Mouse (Mus musculus): Measurements from ENCODE around the gene Usp8. TPM values are rescaled to one million over a fixed set of nuclear protein-coding genes. Genes with fewer than 3 reads are reported as not detected.

Gene Usp8
- polyA plus RNA-seq, 1 experiment from 2014 or later = 41.7 TPM

DNA sequence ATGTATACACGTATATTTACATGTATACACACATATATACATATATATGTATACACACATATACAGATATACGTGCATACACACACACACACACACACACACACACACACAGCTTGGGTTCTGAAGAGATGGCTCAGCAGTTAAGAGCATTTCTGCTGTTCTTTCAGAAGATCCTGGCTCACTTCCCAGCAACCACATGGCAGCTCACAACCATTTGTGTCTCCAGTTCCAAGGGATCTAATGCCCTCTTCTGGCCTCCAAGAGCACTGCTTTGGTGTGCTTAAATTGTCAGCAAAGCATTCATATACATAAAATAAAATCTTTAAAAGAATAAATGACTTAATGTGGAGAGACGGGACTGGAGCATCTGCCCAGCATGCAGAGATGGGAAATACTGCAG, 75.3 kb downstream of the Usp8 start:
- Histone ChIP-seq H3K4me1 (ENCODE audit: control insufficient read depth, insufficient read depth, low read length) (no peaks in the 10 kb centered on the region; the same call in 1 of the 2 replicates), H3K9ac (ENCODE audit: low read depth, low read length) (no peak overlapping the region), H3K4me2 (replicated peaks; ENCODE audit: low read depth, low read length) (no peak overlapping the region), H3K9me3 (ENCODE audit: control insufficient read depth, low read length) (no peaks in the 10 kb centered on the region), H3K36me3 (ENCODE audit: control insufficient read depth, insufficient read depth, low read length) (no peaks in the 10 kb centered on the region), H3K27me3 (ENCODE audit: control insufficient read depth, insufficient read depth, low read length) (no peaks in the 10 kb centered on the region), H3K27ac (ENCODE audit: low read depth, low read length) (no peak overlapping the region), H3K4me3 (ENCODE audit: low read length) (no peak overlapping the region)
- ATAC-seq (ENCODE audit: low FRiP score, low TSS enrichment) = no peak
- WGBS = 78% methylated on average over 3 of the region's 3 CpGs

DNA sequence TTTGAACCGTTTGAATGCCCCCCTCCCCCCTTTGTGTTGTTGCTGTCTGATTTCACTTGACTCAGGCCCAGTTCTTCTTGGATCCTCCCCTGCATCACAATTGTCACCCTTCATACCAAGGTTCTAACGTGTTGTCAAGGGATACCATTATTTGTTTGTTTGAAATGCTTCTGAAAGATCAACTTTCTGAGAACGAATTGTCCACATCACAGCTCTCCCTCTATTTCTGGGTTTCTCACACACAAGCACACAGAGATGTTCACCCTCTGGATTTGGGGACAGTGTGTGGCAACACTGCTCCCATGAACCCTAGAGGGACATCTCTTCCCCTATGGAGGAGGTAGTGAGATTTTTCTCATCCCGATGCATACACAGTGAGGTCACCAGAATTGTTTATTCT, 76.2 kb downstream of the Usp8 start, which contains the start of gene Usp50:
Gene Usp50, minus strand, starts transcription at position 101 of the 400 bp plus-strand sequence.
- H3K9me3 ChIP-seq (ENCODE audit: control insufficient read depth, low read length) = no peaks in the 10 kb centered on the region
- H3K36me3 ChIP-seq (ENCODE audit: control insufficient read depth, insufficient read depth, low read length) = no peaks in the 10 kb centered on the region
- no peaks in the 10 kb centered on the region for H3K27me3 ChIP-seq (ENCODE audit: control insufficient read depth, insufficient read depth, low read length)
- 72% methylated on average over 4 of the region's 4 CpGs for WGBS
- H3K4me2 ChIP-seq (replicated peaks; ENCODE audit: low read depth, low read length) = no peak within 1 kb of the TSS
- no peak within 1 kb of the TSS for H3K27ac ChIP-seq (ENCODE audit: low read depth, low read length)
- H3K9ac ChIP-seq (ENCODE audit: low read depth, low read length) = no peak within 1 kb of the TSS
- ATAC-seq (ENCODE audit: low FRiP score, low TSS enrichment) = no peak
- peaks cover 4% of the 10 kb centered on the region; the same call in 1 of the 2 replicates for H3K4me1 ChIP-seq (ENCODE audit: control insufficient read depth, insufficient read depth, low read length)
- H3K4me3 ChIP-seq (ENCODE audit: low read length) = no peak within 1 kb of the TSS

DNA sequence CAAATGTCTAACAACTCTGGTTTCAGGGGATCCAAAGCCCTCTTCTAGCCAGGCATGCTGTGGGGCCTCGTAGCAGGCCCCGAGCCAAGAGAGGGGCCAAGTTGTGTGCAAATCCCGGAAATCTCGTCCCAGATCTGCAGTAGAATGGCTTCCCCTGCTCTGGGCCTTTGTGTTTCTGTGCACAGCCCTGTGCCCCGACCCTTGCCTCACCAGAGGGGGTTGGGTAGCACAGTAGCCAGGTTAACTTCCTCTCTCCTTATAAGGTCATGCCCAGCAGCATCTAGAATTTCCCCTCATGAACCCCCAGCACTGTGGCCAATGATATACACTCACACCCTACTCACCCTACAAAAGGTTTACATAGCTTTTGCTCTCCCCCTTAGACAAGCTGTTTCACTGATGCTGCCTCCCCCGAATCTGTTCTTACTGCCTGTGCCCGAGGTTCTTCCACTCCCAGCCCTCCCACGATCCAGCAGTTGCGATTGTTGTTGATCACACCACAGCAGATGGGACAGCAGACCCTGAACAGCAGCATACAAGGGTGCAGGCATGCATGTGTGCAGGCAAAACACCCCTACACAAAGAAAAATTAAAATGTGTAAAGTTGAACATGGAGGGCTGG, 80.7 kb downstream of the Usp8 start:
- peak; percentile 74 for ATAC-seq (ENCODE audit: low FRiP score, low TSS enrichment)
- WGBS = 26% methylated on average over 9 of the region's 9 CpGs
- peaks cover 4% of the 10 kb centered on the region; the same call in 1 of the 2 replicates for H3K4me1 ChIP-seq (ENCODE audit: control insufficient read depth, insufficient read depth, low read length)
- H3K27ac ChIP-seq (ENCODE audit: low read depth, low read length) = peak overlapping the region; percentile 59; the same call in 1 of the 2 replicates
- H3K4me3 ChIP-seq (ENCODE audit: low read length) = no peak overlapping the region
- H3K9me3 ChIP-seq (ENCODE audit: control insufficient read depth, low read length) = no peaks in the 10 kb centered on the region
- peaks cover 19% of the 10 kb centered on the region for H3K36me3 ChIP-seq (ENCODE audit: control insufficient read depth, insufficient read depth, low read length)
- no peak overlapping the region for H3K4me2 ChIP-seq (replicated peaks; ENCODE audit: low read depth, low read length)
- H3K9ac ChIP-seq (ENCODE audit: low read depth, low read length) = no peak overlapping the region
- no peaks in the 10 kb centered on the region for H3K27me3 ChIP-seq (ENCODE audit: control insufficient read depth, insufficient read depth, low read length)

DNA sequence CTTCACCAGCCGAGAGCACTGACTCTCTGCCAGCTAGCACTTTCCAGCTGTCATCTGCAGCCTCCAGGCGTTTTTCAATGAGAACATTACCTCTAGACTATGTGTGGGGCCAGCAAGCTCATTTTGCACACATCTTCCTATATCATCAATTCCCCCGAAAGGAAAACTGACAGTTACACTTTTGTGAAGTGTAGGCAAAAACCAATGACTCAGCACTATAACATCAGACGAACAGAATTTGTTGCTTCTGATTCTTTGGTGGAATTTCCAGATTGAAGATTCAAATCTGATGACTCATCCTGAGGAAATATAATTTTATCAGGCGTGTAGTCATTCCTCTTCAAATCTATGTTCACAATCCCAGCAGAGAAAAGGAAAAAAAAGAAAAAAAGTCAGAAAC, 85.5 kb downstream of the Usp8 start:
- ATAC-seq (ENCODE audit: low FRiP score, low TSS enrichment) = no peak
- no peak overlapping the region for H3K9ac ChIP-seq (ENCODE audit: low read depth, low read length)
- H3K4me2 ChIP-seq (replicated peaks; ENCODE audit: low read depth, low read length) = no peak overlapping the region
- no peak overlapping the region for H3K27ac ChIP-seq (ENCODE audit: low read depth, low read length)
- no peaks in the 10 kb centered on the region for H3K9me3 ChIP-seq (ENCODE audit: control insufficient read depth, low read length)
- no peaks in the 10 kb centered on the region for H3K27me3 ChIP-seq (ENCODE audit: control insufficient read depth, insufficient read depth, low read length)
- H3K36me3 ChIP-seq (ENCODE audit: control insufficient read depth, insufficient read depth, low read length) = peaks cover 62% of the 10 kb centered on the region
- 80% methylated on average over 5 of the region's 5 CpGs for WGBS
- peaks cover 4% of the 10 kb centered on the region; the same call in 1 of the 2 replicates for H3K4me1 ChIP-seq (ENCODE audit: control insufficient read depth, insufficient read depth, low read length)
- no peak overlapping the region for H3K4me3 ChIP-seq (ENCODE audit: low read length)

DNA sequence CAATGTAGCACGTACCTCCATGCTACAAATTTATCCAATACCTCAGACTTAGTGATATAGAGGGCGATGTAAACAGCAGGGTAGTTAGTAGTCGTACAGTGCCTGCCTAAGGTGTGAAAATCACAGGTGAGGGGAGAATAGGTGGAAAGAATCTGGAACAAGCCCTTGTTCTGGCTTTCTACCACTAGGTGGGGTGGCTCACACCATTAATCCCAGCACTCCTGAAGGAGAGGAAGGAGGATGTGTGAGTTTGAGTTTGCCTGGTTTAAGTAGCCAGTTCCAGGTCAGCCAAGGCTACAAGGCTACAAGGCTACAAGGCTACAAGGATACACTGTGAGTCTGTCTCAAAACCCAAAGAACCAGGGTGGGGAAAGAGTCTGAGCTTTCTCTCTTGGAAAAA, 88.6 kb downstream of the Usp8 start:
- no peak overlapping the region for H3K4me3 ChIP-seq (ENCODE audit: low read length)
- no peak for ATAC-seq (ENCODE audit: low FRiP score, low TSS enrichment)
- H3K9ac ChIP-seq (ENCODE audit: low read depth, low read length) = no peak overlapping the region
- no peaks in the 10 kb centered on the region for H3K27me3 ChIP-seq (ENCODE audit: control insufficient read depth, insufficient read depth, low read length)
- WGBS = 83% methylated on average over 3 of the region's 3 CpGs
- H3K4me2 ChIP-seq (replicated peaks; ENCODE audit: low read depth, low read length) = no peak overlapping the region
- no peaks in the 10 kb centered on the region for H3K9me3 ChIP-seq (ENCODE audit: control insufficient read depth, low read length)
- H3K27ac ChIP-seq (ENCODE audit: low read depth, low read length) = no peak overlapping the region
- H3K36me3 ChIP-seq (ENCODE audit: control insufficient read depth, insufficient read depth, low read length) = peaks cover 84% of the 10 kb centered on the region
- no peaks in the 10 kb centered on the region for H3K4me1 ChIP-seq (ENCODE audit: control insufficient read depth, insufficient read depth, low read length)

DNA sequence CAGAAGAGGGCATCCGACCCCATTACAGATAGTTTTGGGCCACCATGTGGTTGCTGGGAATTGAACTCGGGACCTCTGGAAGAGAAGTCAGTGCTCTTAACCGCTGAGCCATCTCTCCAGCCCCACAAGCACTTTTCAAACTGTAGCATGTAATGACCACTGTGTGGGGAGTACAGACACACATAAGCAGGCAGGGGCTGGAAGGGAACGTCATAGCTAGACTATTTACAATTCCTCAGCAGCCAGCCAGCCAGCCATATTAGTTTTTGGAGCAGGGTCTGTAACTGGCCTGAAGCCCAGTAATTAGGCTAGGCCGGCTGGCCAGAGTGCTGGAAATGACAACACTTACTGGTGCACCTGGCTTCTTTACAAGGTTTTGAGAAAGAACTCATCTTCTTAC, 91.3 kb downstream of the Usp8 start:
- no peak for ATAC-seq (ENCODE audit: low FRiP score, low TSS enrichment)
- Histone ChIP-seq H3K9ac (ENCODE audit: low read depth, low read length) (no peak overlapping the region), H3K9me3 (ENCODE audit: control insufficient read depth, low read length) (no peaks in the 10 kb centered on the region), H3K36me3 (ENCODE audit: control insufficient read depth, insufficient read depth, low read length) (peaks cover 73% of the 10 kb centered on the region), H3K4me3 (ENCODE audit: low read length) (no peak overlapping the region), H3K27me3 (ENCODE audit: control insufficient read depth, insufficient read depth, low read length) (no peaks in the 10 kb centered on the region), H3K27ac (ENCODE audit: low read depth, low read length) (no peak overlapping the region), H3K4me2 (replicated peaks; ENCODE audit: low read depth, low read length) (no peak overlapping the region), H3K4me1 (ENCODE audit: control insufficient read depth, insufficient read depth, low read length) (no peaks in the 10 kb centered on the region)
- 84% methylated on average over 5 of the region's 5 CpGs for WGBS

DNA sequence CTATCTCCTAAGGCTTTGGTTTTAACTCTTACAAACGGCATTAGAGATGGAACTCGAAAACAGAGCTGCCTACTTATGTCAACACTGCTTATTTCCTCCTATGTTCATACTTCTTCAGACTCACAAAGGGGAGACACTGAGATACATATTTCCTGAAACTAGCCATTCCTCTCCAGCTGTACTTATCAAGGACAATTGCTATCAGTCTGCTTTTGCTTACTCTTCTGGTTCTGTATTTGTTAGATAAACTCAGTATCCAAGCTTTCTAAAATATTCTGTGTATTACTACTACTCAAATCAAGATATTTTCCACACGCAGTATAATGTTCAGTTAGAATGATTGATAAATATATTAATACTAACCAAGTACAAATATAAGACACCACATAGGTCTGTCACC, 94.9 kb downstream of the Usp8 start:
- no peaks in the 10 kb centered on the region for H3K4me1 ChIP-seq (ENCODE audit: control insufficient read depth, insufficient read depth, low read length)
- H3K27me3 ChIP-seq (ENCODE audit: control insufficient read depth, insufficient read depth, low read length) = no peaks in the 10 kb centered on the region
- no peak overlapping the region for H3K4me2 ChIP-seq (replicated peaks; ENCODE audit: low read depth, low read length)
- no peak for ATAC-seq (ENCODE audit: low FRiP score, low TSS enrichment)
- peaks cover 58% of the 10 kb centered on the region for H3K36me3 ChIP-seq (ENCODE audit: control insufficient read depth, insufficient read depth, low read length)
- H3K9ac ChIP-seq (ENCODE audit: low read depth, low read length) = no peak overlapping the region
- H3K27ac ChIP-seq (ENCODE audit: low read depth, low read length) = no peak overlapping the region
- 96% methylated on average over 3 of the region's 3 CpGs for WGBS
- H3K4me3 ChIP-seq (ENCODE audit: low read length) = no peak overlapping the region
- H3K9me3 ChIP-seq (ENCODE audit: control insufficient read depth, low read length) = no peaks in the 10 kb centered on the region

Other genes with a start within 250 kb of the Usp8 start
- gene Atp8b4, start 206.7 kb upstream of the Usp8 start, polyA plus RNA-seq (2014; fragmentation: Nextera tagmentation; extraction: Ambion mirVana) = 0.18 and 0.29 TPM in 2 replicates
- gene Slc27a2, start 154.9 kb upstream of the Usp8 start, polyA plus RNA-seq (2014; fragmentation: Nextera tagmentation; extraction: Ambion mirVana) = 3.9 and 9.6 TPM in 2 replicates
- 16.3 and 45.6 TPM in 2 replicates for gene Hdc, start 88.0 kb upstream of the Usp8 start, polyA plus RNA-seq (2014; fragmentation: Nextera tagmentation; extraction: Ambion mirVana)
- gene Gabpb1, start 31.0 kb upstream of the Usp8 start, polyA plus RNA-seq (2014; fragmentation: Nextera tagmentation; extraction: Ambion mirVana) = 47.4 and 65.8 TPM in 2 replicates
- 2.9 and 3.3 TPM in 2 replicates for gene Usp50, start 76.1 kb downstream of the Usp8 start, polyA plus RNA-seq (2014; fragmentation: Nextera tagmentation; extraction: Ambion mirVana)
- gene Trpm7, start 168.9 kb downstream of the Usp8 start, polyA plus RNA-seq (2014; fragmentation: Nextera tagmentation; extraction: Ambion mirVana) = 33.4 and 62.8 TPM in 2 replicates
- gene Sppl2a, start 225.9 kb downstream of the Usp8 start, polyA plus RNA-seq (2014; fragmentation: Nextera tagmentation; extraction: Ambion mirVana) = 39.1 and 47.0 TPM in 2 replicates